Mouse (Mus musculus): ENCODE measurements around the gene Grm4.

- TF ChIP-seq CEBPB (IDR thresholded peaks at IDR 0.05; ENCODE audit: insufficient read depth, poor library complexity, severe bottlenecking) (no peak), POLR2A (IDR thresholded peaks at IDR 0.05; ENCODE audit: insufficient read length, low read depth) (no peak), MYOD1 (IDR thresholded peaks at IDR 0.05; ENCODE audit: control insufficient read depth in 1 of 3, insufficient read length in 2 of 3, low read depth in 2 of 3) (no peak), TCF12 (IDR thresholded peaks at IDR 0.05; ENCODE audit: insufficient read depth, poor library complexity, severe bottlenecking) (no peak), TCF3 (IDR thresholded peaks at IDR 0.05; ENCODE audit: insufficient read length, low read depth) (no peak), USF1 (IDR thresholded peaks at IDR 0.05; ENCODE audit: low read depth) (no peak), MAX (IDR thresholded peaks at IDR 0.05; ENCODE audit: low read depth) (no peak), E2F4 (IDR thresholded peaks at IDR 0.05; ENCODE audit: insufficient read depth) (no peak), SRF (IDR thresholded peaks at IDR 0.05; ENCODE audit: control insufficient read depth, insufficient read length, low read depth) (no peak), POLR2AphosphoS2 (IDR thresholded peaks at IDR 0.05; ENCODE audit: insufficient read length, low read depth) (no peak), MYOG (IDR thresholded peaks at IDR 0.05; ENCODE audit: control insufficient read depth in 1 of 3, insufficient read depth in 1 of 3, insufficient read length in 2 of 3, low read depth in 2 of 3) (no peak)
Measured at GRCm38 (mm10) chr17:27433179-27433680, 88.0 kb downstream of the Grm4 start.

Data from myocyte (in vitro differentiated cells).